In genomic region chr8:91318938-91319729, GRCm38 (mm10) we compare ENCODE assay signal across 11 mouse cellular contexts.
"Had no signal": no experiment of that assay in that cellular context is flagged by ENCODE, and none has a peak within 500 bp of the region (broad histone marks: within the 10 kb centered on the region; RNA-seq: fewer than 3 reads in every experiment).

No protein-coding gene starts in this region.

- H3K9ac ChIP-seq: kidney, embryonic 15.5 days; limb, embryonic 13.5 days; liver, embryonic 14.5 days; neural tube, embryonic 12.5 days had no signal

- H3K4me2 ChIP-seq: kidney, embryonic 15.5 days; limb, embryonic 13.5 days; neural tube, embryonic 12.5 days had no signal

- H3K9me3 ChIP-seq: kidney, embryonic 15.5 days; limb, embryonic 13.5 days; neural tube, embryonic 12.5 days had no signal

- H3K27ac ChIP-seq: kidney, embryonic 15.5 days; limb, embryonic 13.5 days; liver, embryonic 14.5 days; neural tube, embryonic 12.5 days; stomach, postnatal 0 days had no signal

- DNase-seq: kidney, adult 2 months; kidney, postnatal 14 days; left cerebral cortex, postnatal 4 days; lung, postnatal 14 days; midbrain, embryonic 14.5 days; thymus, postnatal 4 days had no signal

- H3K36me3 ChIP-seq: limb, embryonic 13.5 days; neural tube, embryonic 12.5 days had no signal

- H3K4me3 ChIP-seq: kidney, embryonic 15.5 days; limb, embryonic 13.5 days; neural tube, embryonic 12.5 days had no signal

- H3K27me3 ChIP-seq: kidney, embryonic 15.5 days; limb, embryonic 13.5 days; neural tube, embryonic 12.5 days had no signal
